Mouse (Mus musculus) stomach, embryonic 15.5 days (tissue): ENCODE results near the gene C330007P06Rik. TPM values are rescaled to one million over a fixed set of nuclear protein-coding genes. Genes with fewer than 3 reads are reported as not detected.

Experiments
- ATAC-seq: fragments of 200-750 bp; cut with Nextera tagmentation; 2 replicates; pipeline ENCODE4 v1.8.0; 2017; ENCODE audit warnings: low read depth, moderate number of reproducible peaks, moderate TSS enrichment; ENCODE audit not compliant: insufficient read depth, low FRiP score
- H3K27ac ChIP-seq: fragments of 300-500 bp; sonication (generic); 2 replicates; pipeline ENCODE4 v1.5.1; 2015; ENCODE audit warnings: mild to moderate bottlenecking, inconsistent platforms
- H3K27me3 ChIP-seq: fragments of 300-500 bp; sonication (generic); replicated peaks from 2 replicates; pipeline ENCODE4 v1.6.1; 2015; ENCODE audit warnings: inconsistent platforms
- H3K36me3 ChIP-seq: fragments of 300-500 bp; sonication (generic); 2 replicates; pipeline ENCODE4 v1.6.1; 2015; ENCODE audit warnings: inconsistent platforms
- H3K4me1 ChIP-seq: fragments of 300-500 bp; sonication (generic); 2 replicates; pipeline ENCODE4 v1.6.1; 2015; ENCODE audit warnings: inconsistent platforms
- H3K4me2 ChIP-seq: fragments of 300-500 bp; sonication (generic); 2 replicates; pipeline ENCODE4 v1.6.1; 2015; ENCODE audit warnings: mild to moderate bottlenecking, inconsistent platforms
- H3K4me3 ChIP-seq: fragments of 300-500 bp; sonication (generic); replicated peaks from 2 replicates; pipeline ENCODE4 v1.5.1; 2015; ENCODE audit warnings: inconsistent platforms
- H3K9ac ChIP-seq: fragments of 300-500 bp; sonication (generic); 2 replicates; pipeline ENCODE4 v1.6.1; 2015; ENCODE audit warnings: inconsistent platforms
- H3K9me3 ChIP-seq: fragments of 300-500 bp; sonication (generic); 2 replicates; pipeline ENCODE4 v1.6.1; 2016; ENCODE audit warnings: inconsistent platforms
- WGBS: fragments of 180-500 bp; shearing (Covaris S2); methylation state at CpG from one replicate; pipeline ENCODE4 v1.1.7; 2015; 5-methylcytosine and 5-hydroxymethylcytosine counted together
- polyA plus RNA-seq: library from polyadenylated mRNA; unstranded; fragments of >200 nt; fragmentation: Nextera tagmentation; extraction: Ambion mirVana; gene quantifications from 2 replicates; pipeline ENCODE4 v1.2.1, GENCODE M21; 2015

The C330007P06Rik gene
- polyA plus RNA-seq, 1 experiment from 2014 or later: 26.9 TPM

GRCm38 (mm10) chrX:36831632-36832031 is 42.3 kb downstream of the C330007P06Rik start:
- H3K9me3 ChIP-seq: no peaks in the 10 kb centered on the region
- no peaks in the 10 kb centered on the region for H3K4me1 ChIP-seq
- H3K27ac ChIP-seq: no peak overlapping the region
- no peak overlapping the region for H3K9ac ChIP-seq
- no peak overlapping the region for H3K4me2 ChIP-seq
- no peaks in the 10 kb centered on the region for H3K27me3 ChIP-seq
- ATAC-seq: no peak
- no peak overlapping the region for H3K4me3 ChIP-seq
- no peaks in the 10 kb centered on the region for H3K36me3 ChIP-seq
- WGBS: 54% methylated on average over 4 of the region's 4 CpGs

- no peak overlapping the region for H3K27ac ChIP-seq
- H3K4me1 ChIP-seq: no peaks in the 10 kb centered on the region
- no peak overlapping the region for H3K4me3 ChIP-seq
- no peak for ATAC-seq
- H3K36me3 ChIP-seq: no peaks in the 10 kb centered on the region
- no peak overlapping the region for H3K4me2 ChIP-seq
- H3K9ac ChIP-seq: no peak overlapping the region
- H3K9me3 ChIP-seq: no peaks in the 10 kb centered on the region
- H3K27me3 ChIP-seq: no peaks in the 10 kb centered on the region
- WGBS: 40% methylated on average over 5 of the region's 5 CpGs
Observed at GRCm38 (mm10) chrX:36830271-36830670, 43.6 kb downstream of the C330007P06Rik start.

- Histone ChIP-seq H3K4me2 (no peak overlapping the region), H3K9ac (no peak overlapping the region), H3K4me1 (no peaks in the 10 kb centered on the region), H3K27ac (no peak overlapping the region), H3K4me3 (no peak overlapping the region), H3K36me3 (no peaks in the 10 kb centered on the region), H3K9me3 (no peaks in the 10 kb centered on the region), H3K27me3 (no peaks in the 10 kb centered on the region)
- ATAC-seq: no peak
- 85% methylated on average over 5 of the region's 5 CpGs for WGBS
Observed at GRCm38 (mm10) chrX:36826873-36827272, 47.0 kb downstream of the C330007P06Rik start.

- Histone ChIP-seq H3K4me3 (no peak overlapping the region), H3K9ac (no peak overlapping the region), H3K27ac (no peak overlapping the region), H3K27me3 (no peaks in the 10 kb centered on the region), H3K9me3 (no peaks in the 10 kb centered on the region), H3K4me1 (no peaks in the 10 kb centered on the region), H3K4me2 (no peak overlapping the region), H3K36me3 (no peaks in the 10 kb centered on the region)
- ATAC-seq: no peak
- 57% methylated on average over 2 of the region's 2 CpGs for WGBS
Observed at GRCm38 (mm10) chrX:36825032-36825431, 48.9 kb downstream of the C330007P06Rik start.

GRCm38 (mm10) chrX:36823932-36824711 is 49.8 kb downstream of the C330007P06Rik start:
- Histone ChIP-seq H3K4me3 (no peak overlapping the region), H3K9me3 (no peaks in the 10 kb centered on the region), H3K27ac (no peak overlapping the region; the same call in 1 of the 2 replicates), H3K4me1 (no peaks in the 10 kb centered on the region), H3K36me3 (no peaks in the 10 kb centered on the region), H3K9ac (no peak overlapping the region), H3K4me2 (no peak overlapping the region), H3K27me3 (no peaks in the 10 kb centered on the region)
- ATAC-seq: no peak
- WGBS: 74% methylated on average over 10 of the region's 10 CpGs

- Histone ChIP-seq H3K9me3 (no peaks in the 10 kb centered on the region), H3K4me3 (no peak overlapping the region), H3K9ac (no peak overlapping the region), H3K36me3 (no peaks in the 10 kb centered on the region), H3K27me3 (no peaks in the 10 kb centered on the region), H3K4me2 (no peak overlapping the region), H3K27ac (no peak overlapping the region), H3K4me1 (no peaks in the 10 kb centered on the region)
- ATAC-seq: peak; percentile 8; the same call in 1 of the 2 replicates
- 11% methylated on average over 4 of the region's 4 CpGs for WGBS
Observed at GRCm38 (mm10) chrX:36820201-36820600, 53.7 kb downstream of the C330007P06Rik start.

- no peaks in the 10 kb centered on the region for H3K27me3 ChIP-seq
- no peak for ATAC-seq
- no peaks in the 10 kb centered on the region for H3K4me1 ChIP-seq
- H3K36me3 ChIP-seq: no peaks in the 10 kb centered on the region
- no peak overlapping the region for H3K4me3 ChIP-seq
- no peaks in the 10 kb centered on the region for H3K9me3 ChIP-seq
- H3K9ac ChIP-seq: no peak overlapping the region
- no peak overlapping the region for H3K27ac ChIP-seq
- WGBS: 35% methylated on average over 4 of the region's 4 CpGs
- H3K4me2 ChIP-seq: no peak overlapping the region
Observed at GRCm38 (mm10) chrX:36819575-36819974, 54.3 kb downstream of the C330007P06Rik start.

GRCm38 (mm10) chrX:36816953-36817441 is 56.9 kb downstream of the C330007P06Rik start:
- H3K27ac ChIP-seq: peak overlapping the region; percentile 71
- H3K4me3 ChIP-seq: peak overlapping the region; percentile 11; the same call in 1 of the 2 replicates
- peak overlapping the region; percentile 45 for H3K4me2 ChIP-seq
- no peaks in the 10 kb centered on the region for H3K9me3 ChIP-seq
- no peak overlapping the region for H3K9ac ChIP-seq
- H3K27me3 ChIP-seq: no peaks in the 10 kb centered on the region
- no peaks in the 10 kb centered on the region for H3K4me1 ChIP-seq
- H3K36me3 ChIP-seq: no peaks in the 10 kb centered on the region
- WGBS: 11% methylated on average over 10 of the region's 10 CpGs
- peak; percentile 78 for ATAC-seq

- peak overlapping the region; percentile 48; the same call in 1 of the 2 replicates for H3K27ac ChIP-seq
Observed at GRCm38 (mm10) chrX:36816368-36816899, 57.5 kb downstream of the C330007P06Rik start.

GRCm38 (mm10) chrX:36815439-36815838 is 58.5 kb downstream of the C330007P06Rik start:
- Histone ChIP-seq H3K36me3 (no peaks in the 10 kb centered on the region), H3K27ac (no peak overlapping the region), H3K9me3 (no peaks in the 10 kb centered on the region), H3K4me1 (no peaks in the 10 kb centered on the region), H3K4me3 (no peak overlapping the region), H3K4me2 (no peak overlapping the region), H3K27me3 (no peaks in the 10 kb centered on the region), H3K9ac (no peak overlapping the region)
- 79% methylated on average over 4 of the region's 4 CpGs for WGBS
- no peak for ATAC-seq

More at GRCm38 (mm10) chrX:36816368-36816899, 57.5 kb downstream of the C330007P06Rik start:
- H3K36me3 ChIP-seq: no peaks in the 10 kb centered on the region
- no peaks in the 10 kb centered on the region for H3K27me3 ChIP-seq
- WGBS: 33% methylated on average over 8 of the region's 8 CpGs
- H3K9me3 ChIP-seq: no peaks in the 10 kb centered on the region
- no peak overlapping the region for H3K9ac ChIP-seq
- peak overlapping the region; percentile 45 for H3K4me2 ChIP-seq
- no peaks in the 10 kb centered on the region for H3K4me1 ChIP-seq
- no peak overlapping the region for H3K4me3 ChIP-seq
- ATAC-seq: no peak

GRCm38 (mm10) chrX:36815022-36815421 is 58.9 kb downstream of the C330007P06Rik start:
- Histone ChIP-seq H3K27ac (no peak overlapping the region), H3K4me3 (no peak overlapping the region), H3K4me1 (no peaks in the 10 kb centered on the region), H3K4me2 (no peak overlapping the region), H3K9me3 (no peaks in the 10 kb centered on the region), H3K9ac (no peak overlapping the region), H3K27me3 (no peaks in the 10 kb centered on the region), H3K36me3 (no peaks in the 10 kb centered on the region)
- WGBS: 84% methylated on average over 4 of the region's 4 CpGs
- no peak for ATAC-seq

- no peak overlapping the region for H3K27ac ChIP-seq
Observed at GRCm38 (mm10) chrX:36814161-36814836, 59.6 kb downstream of the C330007P06Rik start.

More at GRCm38 (mm10) chrX:36814161-36814836, 59.6 kb downstream of the C330007P06Rik start:
- Histone ChIP-seq H3K4me3 (no peak overlapping the region), H3K36me3 (no peaks in the 10 kb centered on the region), H3K4me1 (no peaks in the 10 kb centered on the region), H3K27me3 (no peaks in the 10 kb centered on the region), H3K4me2 (no peak overlapping the region), H3K9me3 (no peaks in the 10 kb centered on the region), H3K9ac (no peak overlapping the region)
- 67% methylated on average over 8 of the region's 8 CpGs for WGBS
- ATAC-seq: peak; percentile 59; the same call in 1 of the 2 replicates
